Mouse (Mus musculus): ENCODE results near the gene Plb1.

Gene Plb1

GRCm38 (mm10) chr5:32245385-32245784 lies 12.9 kb downstream of the Plb1 start:
- DNase-seq (ENCODE audit: low spot score in 2 of 2): no peak

GRCm38 (mm10) chr5:32260751-32261150 lies 28.2 kb downstream of the Plb1 start:
- no peak for DNase-seq (ENCODE audit: low spot score in 2 of 2)

GRCm38 (mm10) chr5:32261251-32261650 lies 28.7 kb downstream of the Plb1 start:
- no peak for DNase-seq (ENCODE audit: low spot score in 2 of 2)

- DNase-seq (ENCODE audit: low spot score in 2 of 2): no peak
These were observed 30.0 kb downstream of the Plb1 start for GRCm38 (mm10) chr5:32262534-32262933.

GRCm38 (mm10) chr5:32272502-32272901 lies 40.0 kb downstream of the Plb1 start:
- no peak for DNase-seq (ENCODE audit: low spot score in 2 of 2)

GRCm38 (mm10) chr5:32278000-32278694 lies 45.6 kb downstream of the Plb1 start:
- DNase-seq (ENCODE audit: low spot score in 2 of 2): no peak

GRCm38 (mm10) chr5:32280066-32280465 lies 47.6 kb downstream of the Plb1 start:
- DNase-seq (ENCODE audit: low spot score in 2 of 2): no peak

- DNase-seq (ENCODE audit: low spot score in 2 of 2): no peak
These were observed 49.8 kb downstream of the Plb1 start for GRCm38 (mm10) chr5:32282345-32282744.

- no peak for DNase-seq (ENCODE audit: low spot score in 2 of 2)
These were observed 50.9 kb downstream of the Plb1 start for GRCm38 (mm10) chr5:32283457-32283856.

- DNase-seq (ENCODE audit: low spot score in 2 of 2): no peak
These were observed 53.8 kb downstream of the Plb1 start for GRCm38 (mm10) chr5:32286315-32286714.

GRCm38 (mm10) chr5:32288021-32288420 lies 55.5 kb downstream of the Plb1 start:
- DNase-seq (ENCODE audit: low spot score in 2 of 2): no peak

GRCm38 (mm10) chr5:32291316-32291715 lies 58.8 kb downstream of the Plb1 start:
- no peak for DNase-seq (ENCODE audit: low spot score in 2 of 2)

- DNase-seq (ENCODE audit: low spot score in 2 of 2): peak; percentile 34 to 45
These were observed 70.7 kb downstream of the Plb1 start for GRCm38 (mm10) chr5:32302991-32303921.

GRCm38 (mm10) chr5:32307106-32307505 lies 74.6 kb downstream of the Plb1 start:
- no peak for DNase-seq (ENCODE audit: low spot score in 2 of 2)

- no peak for DNase-seq (ENCODE audit: low spot score in 2 of 2)
These were observed 76.1 kb downstream of the Plb1 start for GRCm38 (mm10) chr5:32308647-32309046.

GRCm38 (mm10) chr5:32309714-32310113 lies 77.2 kb downstream of the Plb1 start:
- no peak for DNase-seq (ENCODE audit: low spot score in 2 of 2)

- no peak for DNase-seq (ENCODE audit: low spot score in 2 of 2)
These were observed 78.3 kb downstream of the Plb1 start for GRCm38 (mm10) chr5:32310802-32311201.

- no peak for DNase-seq (ENCODE audit: low spot score in 2 of 2)
These were observed 79.2 kb downstream of the Plb1 start for GRCm38 (mm10) chr5:32311589-32312166.

GRCm38 (mm10) chr5:32313671-32314070 lies 81.2 kb downstream of the Plb1 start:
- no peak for DNase-seq (ENCODE audit: low spot score in 2 of 2)

- peak in 1 of 2 experiments; percentile 22 for DNase-seq (ENCODE audit: low spot score in 2 of 2)
These were observed 82.2 kb downstream of the Plb1 start for GRCm38 (mm10) chr5:32314731-32315130.

- DNase-seq (ENCODE audit: low spot score in 2 of 2): peak in 1 of 2 experiments; percentile 50
These were observed 89.8 kb downstream of the Plb1 start for GRCm38 (mm10) chr5:32322146-32322811.

- DNase-seq (ENCODE audit: low spot score in 2 of 2): no peak
These were observed 95.6 kb downstream of the Plb1 start for GRCm38 (mm10) chr5:32328139-32328538.

Measured in urinary bladder, adult 18-20 months (tissue).